Mouse (Mus musculus): Measurements from ENCODE around the gene Nckap5. TPM values are rescaled to one million over a fixed set of nuclear protein-coding genes. Genes with fewer than 3 reads are reported as not detected.

Nckap5 gene
- total and polyA plus RNA-seq, 3 experiments, result not detected

GRCm38 (mm10) chr1:126317874-126318607 lies 512.6 kb downstream of the Nckap5 start (continued):
- peak; percentile 96 to 97 for TF ChIP-seq EP300 (IDR thresholded peaks at IDR 0.05; ENCODE audit: low read depth in 1 of 2, low read length in 2 of 2)
- no peak for TF ChIP-seq NRF1 (IDR thresholded peaks at IDR 0.05; ENCODE audit: insufficient read depth, low read depth, low read length, poor library complexity, severe bottlenecking)
- no peak for TF ChIP-seq ZKSCAN1 (IDR thresholded peaks at IDR 0.05; ENCODE audit: low read depth, low read length)
- no peak for TF ChIP-seq POLR2A (IDR thresholded peaks at IDR 0.05; ENCODE audit: control insufficient read depth in 1 of 2, insufficient read depth in 1 of 2, low read depth in 1 of 2, low read length in 2 of 2, poor library complexity in 1 of 2)
- TF ChIP-seq ETS1 (IDR thresholded peaks at IDR 0.05; ENCODE audit: low read depth, low read length), result peak; percentile 93
- no peak for TF ChIP-seq GABPA (IDR thresholded peaks at IDR 0.05; ENCODE audit: low read depth, low read length)
- peak; percentile 83 for TF ChIP-seq MYB (IDR thresholded peaks at IDR 0.05; ENCODE audit: low read depth, low read length)
- TF ChIP-seq E2F4 (IDR thresholded peaks at IDR 0.05; ENCODE audit: borderline replicate concordance, low read depth, low read length), result no peak
- no peak for TF ChIP-seq MAX (IDR thresholded peaks at IDR 0.05; ENCODE audit: low read length)
- peak; percentile 79; the same call in 1 of the 2 replicates for TF ChIP-seq BHLHE40 (IDR thresholded peaks at IDR 0.05; ENCODE audit: borderline replicate concordance, low read depth, low read length)
- no peak for TF ChIP-seq SMC3 (IDR thresholded peaks at IDR 0.05; ENCODE audit: low read depth, low read length)

DNA sequence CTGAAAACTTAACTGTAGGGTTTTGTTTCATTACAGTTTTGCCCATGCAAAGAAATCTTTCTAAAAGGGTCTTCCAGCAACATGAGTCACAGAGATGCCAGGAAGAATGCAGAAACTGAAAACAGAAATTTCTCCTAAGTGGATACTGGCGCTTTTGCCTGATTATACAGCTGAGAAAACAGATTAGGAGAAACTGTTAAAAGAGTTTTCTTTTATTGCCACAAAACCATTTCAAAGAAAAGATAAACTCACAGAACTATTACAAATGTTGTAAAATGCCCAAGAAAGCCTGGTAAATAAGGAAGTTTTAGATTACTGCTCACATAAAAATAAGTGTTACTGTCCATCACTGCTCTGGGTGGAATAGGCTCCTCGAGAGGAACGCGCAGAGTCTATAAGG lies 513.3 kb downstream of the Nckap5 start:
- peak overlapping the region; percentile 8 to 42; a peak in 3 of 4 replicates for H3K4me3 ChIP-seq (ENCODE audit: control insufficient read depth in 1 of 2, insufficient read depth in 1 of 2, low read depth in 2 of 2, low read length in 2 of 2)
- H3K27me3 ChIP-seq (ENCODE audit: control insufficient read depth in 1 of 2, insufficient read depth in 2 of 2, low read length in 2 of 2), result no peaks in the 10 kb centered on the region
- H3K9me3 ChIP-seq (replicated peaks; ENCODE audit: insufficient read depth, low read length), result no peaks in the 10 kb centered on the region
- H3K27ac ChIP-seq (ENCODE audit: control insufficient read depth, low read depth, low read length), result peak overlapping the region; percentile 91
- TF ChIP-seq MYB (IDR thresholded peaks at IDR 0.05; ENCODE audit: low read depth, low read length) (peak; percentile 66), BHLHE40 (IDR thresholded peaks at IDR 0.05; ENCODE audit: borderline replicate concordance, low read depth, low read length) (no peak; the same call in 1 of the 2 replicates), GATA1 (IDR thresholded peaks at IDR 0.05; ENCODE audit: low read depth, low read length) (0 out of 2 replicates have a peak, but pooled peaks have one; percentile 20), ZKSCAN1 (IDR thresholded peaks at IDR 0.05; ENCODE audit: low read depth, low read length) (peak; percentile 42; the same call in 1 of the 2 replicates), RAD21 (IDR thresholded peaks at IDR 0.05; ENCODE audit: low read depth, low read length) (no peak), MYC (IDR thresholded peaks at IDR 0.05; ENCODE audit: low read depth, low read length) (no peak), EP300 (IDR thresholded peaks at IDR 0.05; ENCODE audit: low read depth in 1 of 2, low read length in 2 of 2) (peak; percentile 67 to 69; a peak in 2 of 4 replicates), USF1 (IDR thresholded peaks at IDR 0.05; ENCODE audit: low read depth, low read length) (no peak), TCF12 (IDR thresholded peaks at IDR 0.05; ENCODE audit: low read depth, low read length) (peak; percentile 65)
- peaks cover 2 to 11% of the 10 kb centered on the region in 2 experiments for H3K4me1 ChIP-seq (ENCODE audit: control insufficient read depth in 1 of 2, insufficient read depth in 2 of 2, low read length in 2 of 2)
- no peaks in the 10 kb centered on the region for H3K79me2 ChIP-seq (ENCODE audit: control insufficient read depth, insufficient read depth, low read length, poor library complexity)
- H3K36me3 ChIP-seq (ENCODE audit: control insufficient read depth in 1 of 2, insufficient read depth in 2 of 2, low read length in 2 of 2), result peaks cover 0 to 4% of the 10 kb centered on the region in 2 experiments; a peak in 2 of 4 replicates
- DNase-seq (ENCODE audit: low read depth, low spot score), result no peak
- no peak overlapping the region for H3K9ac ChIP-seq (ENCODE audit: control insufficient read depth, low read depth, low read length, poor library complexity, severe bottlenecking)

Measured in MEL (cell line).